Mouse (Mus musculus): ENCODE measurements around the gene Rab11a.

DNA sequence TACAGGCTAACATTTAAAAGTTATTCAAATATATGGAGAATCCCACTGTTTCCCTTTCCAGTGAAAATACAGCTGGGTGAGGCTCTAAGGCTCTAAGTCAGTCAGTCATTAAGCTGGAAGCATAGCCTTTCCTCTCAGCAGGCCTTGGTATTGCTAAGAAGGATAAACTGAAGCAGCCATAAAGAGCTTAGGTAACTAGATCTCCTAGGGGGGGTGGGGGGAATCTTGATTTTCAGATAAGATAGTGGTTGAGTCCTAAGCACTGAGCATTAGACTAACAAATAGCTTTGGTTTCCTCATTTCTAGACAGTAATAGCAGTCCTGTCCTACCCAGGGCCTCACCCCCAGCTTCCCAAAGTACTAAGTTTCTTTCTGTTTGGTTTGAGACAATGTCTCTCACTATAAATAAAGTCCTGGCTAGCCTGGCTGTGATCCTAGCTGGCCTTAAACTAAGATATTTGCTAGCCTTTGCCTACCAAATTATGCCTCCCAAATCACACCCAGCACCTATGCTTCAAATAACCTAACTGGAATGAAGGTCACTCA, 34.1 kb downstream of the Rab11a start:
- no peak for TF ChIP-seq CTCF (IDR thresholded peaks at IDR 0.05; ENCODE audit: low read depth)
- TF ChIP-seq EP300 (IDR thresholded peaks at IDR 0.05; ENCODE audit: low read depth): no peak
